Mouse (Mus musculus) heart, embryonic 15.5 days (tissue): Measurements from ENCODE around the gene Hip1r. TPM values are rescaled to one million over a fixed set of nuclear protein-coding genes. Genes with fewer than 3 reads are reported as not detected.

ENCODE experiments used
- ATAC-seq: fragments of 200-750 bp; cut with Nextera tagmentation; replicated peaks from 2 replicates; pipeline ENCODE4 v1.8.0; 2017; ENCODE audit warnings: low read depth, moderate TSS enrichment; ENCODE audit not compliant: insufficient number of reproducible peaks, insufficient read depth, low FRiP score
- H3K27ac ChIP-seq: fragments of 300-500 bp; sonication (generic); 2 replicates; pipeline ENCODE4 v1.5.1; 2015; ENCODE audit warnings: mild to moderate bottlenecking, inconsistent platforms
- H3K27me3 ChIP-seq: fragments of 300-500 bp; sonication (generic); 2 replicates; pipeline ENCODE4 v1.6.1; 2015; ENCODE audit warnings: inconsistent platforms
- H3K36me3 ChIP-seq: fragments of 300-500 bp; sonication (generic); 2 replicates; pipeline ENCODE4 v1.6.1; 2015; ENCODE audit warnings: mild to moderate bottlenecking, inconsistent platforms
- H3K4me1 ChIP-seq: fragments of 300-500 bp; sonication (generic); replicated peaks from 2 replicates; pipeline ENCODE4 v1.6.1; 2015; ENCODE audit warnings: inconsistent platforms
- H3K4me2 ChIP-seq: fragments of 300-500 bp; sonication (generic); 2 replicates; pipeline ENCODE4 v1.6.1; 2015; ENCODE audit warnings: inconsistent platforms, mild to moderate bottlenecking, moderate library complexity
- H3K4me3 ChIP-seq: fragments of 300-500 bp; sonication (generic); 2 replicates; pipeline ENCODE4 v1.5.1; 2015; ENCODE audit warnings: mild to moderate bottlenecking, inconsistent platforms
- H3K9ac ChIP-seq: fragments of 300-500 bp; sonication (generic); 2 replicates; pipeline ENCODE4 v1.6.1; 2015; ENCODE audit warnings: mild to moderate bottlenecking, inconsistent platforms
- H3K9me3 ChIP-seq: fragments of 300-500 bp; sonication (generic); replicated peaks from 2 replicates; pipeline ENCODE4 v1.6.1; 2016; ENCODE audit warnings: inconsistent platforms
- WGBS: fragments of 180-500 bp; shearing (Covaris S2); methylation state at CpG from one replicate; pipeline ENCODE4 v1.1.7; 2015; ENCODE audit warnings: mixed read lengths; 5-methylcytosine and 5-hydroxymethylcytosine counted together
- polyA plus RNA-seq: library from polyadenylated mRNA; unstranded; fragments of >200 nt; fragmentation: Nextera tagmentation; extraction: Ambion mirVana; gene quantifications from 2 replicates; pipeline ENCODE4 v1.2.1, GENCODE M21; 2015

Hip1r gene
- polyA plus RNA-seq, 1 experiment from 2014 or later: 6.6 TPM

DNA sequence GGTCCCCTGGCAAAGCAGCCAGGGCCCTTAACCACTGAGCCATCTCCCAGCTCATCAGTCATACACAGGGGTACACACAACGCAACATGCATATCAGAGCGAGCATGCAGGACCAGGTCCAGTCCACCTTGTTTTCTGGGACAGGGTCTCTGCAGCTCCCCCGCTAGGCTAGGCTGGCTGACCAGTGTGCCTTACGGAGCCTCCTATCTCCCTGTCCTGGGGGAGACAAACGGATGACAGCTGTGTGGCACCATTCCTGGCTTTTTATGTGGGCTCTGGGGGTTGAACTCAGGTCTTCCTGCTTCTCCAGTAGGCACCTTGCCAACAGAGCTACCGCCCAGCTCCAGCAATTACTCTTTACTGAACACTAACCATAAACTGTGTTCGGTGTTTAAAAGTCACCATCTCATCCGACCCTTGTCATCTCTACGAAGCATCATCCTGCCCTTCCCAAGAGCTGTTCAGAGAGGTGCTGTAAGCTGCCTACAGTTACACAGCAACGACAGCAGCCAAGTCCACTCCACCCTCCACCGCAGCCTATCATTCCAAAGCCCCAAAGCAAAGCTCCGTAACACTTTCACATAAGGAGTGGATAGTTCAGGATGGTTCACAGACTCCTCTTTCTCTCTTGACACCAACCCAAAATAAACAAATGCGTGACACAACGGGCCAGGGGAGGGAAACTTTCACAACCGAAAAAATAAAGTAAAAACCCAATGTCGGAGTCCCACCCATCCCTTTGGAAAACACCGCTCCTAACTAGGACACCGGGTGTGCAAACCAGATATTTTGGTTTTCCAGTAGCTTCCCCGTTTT lies 56.0 kb downstream of the Hip1r start:
- H3K27ac ChIP-seq: peak overlapping the region; percentile 97
- peaks cover 65% of the 10 kb centered on the region for H3K4me1 ChIP-seq
- peak overlapping the region; percentile 74 for H3K4me2 ChIP-seq
- no peaks in the 10 kb centered on the region for H3K9me3 ChIP-seq
- no peak for ATAC-seq
- H3K9ac ChIP-seq: peak overlapping the region; percentile 98; the same call in 1 of the 2 replicates
- WGBS: 53% methylated on average over 19 of the region's 19 CpGs
- no peaks in the 10 kb centered on the region for H3K27me3 ChIP-seq
- no peaks in the 10 kb centered on the region for H3K36me3 ChIP-seq
- H3K4me3 ChIP-seq: peak overlapping the region; percentile 80

DNA sequence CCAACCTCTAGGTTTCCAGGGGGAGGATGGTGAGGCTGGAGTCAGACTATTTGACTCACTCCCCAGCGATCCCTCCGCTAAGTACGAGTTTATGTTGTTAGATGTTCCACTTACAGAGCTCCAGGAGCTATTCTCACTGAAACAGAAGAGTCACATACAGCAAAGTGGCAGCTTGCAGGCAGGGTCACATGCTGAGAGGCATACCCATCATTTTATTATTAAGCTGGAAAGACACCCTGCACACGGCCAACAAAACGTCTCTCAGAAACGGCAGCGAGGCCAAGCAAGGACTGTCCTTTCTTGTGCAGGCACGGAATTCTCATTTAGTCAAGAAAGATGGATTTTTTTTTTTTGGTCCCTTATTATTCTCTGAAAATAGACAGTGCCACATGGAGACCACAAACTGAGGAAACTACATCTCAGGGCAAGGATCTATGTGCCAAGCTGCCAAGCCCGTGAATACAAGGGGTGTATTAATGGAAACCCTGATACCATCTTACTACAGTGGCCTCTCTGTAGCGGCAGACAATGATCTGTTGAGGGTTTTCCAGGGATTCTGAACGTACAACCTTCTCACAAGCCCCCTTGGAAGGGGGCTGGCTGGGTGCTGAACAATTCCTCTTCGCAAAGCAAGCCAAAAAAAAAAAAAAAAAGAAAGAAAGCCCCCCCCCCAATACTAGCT lies 57.1 kb downstream of the Hip1r start:
- Histone ChIP-seq H3K4me3 (peak overlapping the region; percentile 80), H3K27ac (peak overlapping the region; percentile 97), H3K36me3 (no peaks in the 10 kb centered on the region), H3K9me3 (no peaks in the 10 kb centered on the region), H3K4me2 (peak overlapping the region; percentile 74), H3K27me3 (no peaks in the 10 kb centered on the region), H3K4me1 (peaks cover 54% of the 10 kb centered on the region), H3K9ac (peak overlapping the region; percentile 98)
- 19% methylated on average over 12 of the region's 12 CpGs for WGBS
- no peak for ATAC-seq

DNA sequence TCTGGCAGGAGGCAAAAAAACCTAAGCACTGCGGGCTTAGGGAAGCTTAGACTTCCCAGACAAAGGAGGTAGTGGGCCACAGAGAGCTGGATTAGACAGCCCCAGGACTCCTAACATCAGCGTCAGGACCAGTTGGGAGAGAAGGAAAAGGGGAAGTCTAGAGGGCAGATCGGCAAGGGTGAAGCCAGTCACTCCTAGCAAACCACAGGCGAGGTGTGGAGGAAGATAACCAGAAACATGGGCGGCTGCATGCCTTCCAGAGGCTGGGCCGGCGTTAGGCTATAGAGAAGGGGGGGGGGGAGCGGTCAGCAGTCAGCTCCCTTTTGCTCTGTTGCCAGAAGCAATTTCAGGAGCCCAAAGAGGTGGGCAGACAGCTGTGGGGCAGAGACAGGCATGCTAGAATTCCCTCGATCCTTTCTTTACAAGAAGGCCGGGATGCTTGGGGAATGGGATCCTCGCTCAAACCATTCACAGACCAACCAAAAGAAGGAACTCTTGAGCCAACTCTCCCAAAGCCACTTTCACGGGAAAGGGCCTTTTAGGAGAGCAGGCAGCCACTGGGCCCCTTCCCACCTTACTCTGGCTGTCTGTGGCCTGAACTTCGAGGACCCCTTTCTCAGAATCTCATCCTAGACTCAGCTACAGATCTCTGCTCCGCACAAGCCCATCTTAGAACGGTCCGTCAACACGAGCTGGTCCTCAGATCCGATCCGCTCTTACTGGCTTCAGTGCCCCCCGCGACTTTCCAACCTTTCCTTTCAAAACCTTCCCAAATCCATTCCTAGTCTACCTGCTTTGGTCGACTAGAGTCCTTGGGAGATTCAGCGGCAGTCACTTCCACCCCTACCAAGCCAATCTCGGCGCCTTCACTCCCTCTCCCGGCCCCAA lies 57.9 kb downstream of the Hip1r start:
- peak overlapping the region; percentile 74 for H3K4me2 ChIP-seq
- H3K27me3 ChIP-seq: no peaks in the 10 kb centered on the region
- ATAC-seq: peak; percentile 42
- no peaks in the 10 kb centered on the region for H3K36me3 ChIP-seq
- peak overlapping the region; percentile 97 for H3K27ac ChIP-seq
- no peaks in the 10 kb centered on the region for H3K9me3 ChIP-seq
- H3K9ac ChIP-seq: peak overlapping the region; percentile 98
- WGBS: 1% methylated on average over 26 of the region's 26 CpGs
- peak overlapping the region; percentile 80 for H3K4me3 ChIP-seq
- H3K4me1 ChIP-seq: peaks cover 47% of the 10 kb centered on the region

DNA sequence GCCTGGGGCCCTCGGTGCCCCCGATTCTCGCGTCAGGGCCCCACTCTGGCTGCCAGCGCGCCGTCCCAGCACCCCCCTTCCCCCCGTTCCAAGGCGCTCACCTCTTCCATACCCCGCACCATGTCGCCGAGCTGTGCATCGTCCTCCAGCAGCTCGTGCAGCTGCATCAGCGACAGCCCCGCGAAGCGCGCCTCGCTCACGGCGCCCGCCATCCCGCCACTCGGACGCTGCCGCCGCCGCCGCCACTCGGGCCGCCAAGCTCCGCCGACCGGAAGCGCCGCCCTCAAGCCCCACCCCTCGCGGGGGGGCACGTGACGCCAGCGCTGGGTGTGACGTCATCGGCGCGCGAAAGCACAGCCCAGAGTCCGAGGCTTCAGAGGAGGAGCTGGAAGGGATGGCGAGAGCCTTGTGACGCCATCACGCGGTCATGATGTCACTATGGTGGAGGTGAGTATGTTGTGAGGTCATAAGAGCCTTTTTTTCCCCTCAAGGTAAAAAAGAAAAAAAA lies 58.6 kb downstream of the Hip1r start, which contains the start of gene Vps37b:
Gene Vps37b (minus strand): TSS at position 270 of the 508 bp plus-strand sequence.
- Histone ChIP-seq H3K4me2 (peak within 1 kb of the TSS; percentile 74), H3K4me3 (peak within 1 kb of the TSS; percentile 80), H3K36me3 (no peaks in the 10 kb centered on the region), H3K9ac (peak within 1 kb of the TSS; percentile 98), H3K9me3 (no peaks in the 10 kb centered on the region), H3K4me1 (peaks cover 46% of the 10 kb centered on the region), H3K27me3 (no peaks in the 10 kb centered on the region), H3K27ac (peak within 1 kb of the TSS; percentile 97)
- under 1% methylated on average over 52 of the region's 52 CpGs for WGBS
- ATAC-seq: peak; percentile 60

DNA sequence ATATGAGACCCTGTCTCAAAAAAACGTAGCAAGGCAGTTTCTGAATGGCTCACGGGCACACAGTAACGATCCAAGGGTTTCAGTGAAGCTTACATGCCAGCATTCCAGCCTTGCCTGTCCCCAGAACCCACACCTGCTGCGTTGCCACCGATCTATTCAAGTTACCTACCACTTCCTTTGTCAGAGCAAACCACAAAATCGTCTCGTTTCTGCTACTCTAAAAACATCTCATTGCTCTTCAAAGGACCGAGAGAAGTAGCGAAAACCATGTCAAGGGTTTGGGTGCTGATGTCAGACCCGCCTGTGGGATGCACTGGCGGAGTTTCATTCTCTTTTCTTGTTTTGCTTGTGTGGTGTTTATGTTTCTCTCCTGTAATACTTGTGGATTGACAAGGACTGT lies 61.0 kb downstream of the Hip1r start:
- no peak for ATAC-seq
- no peak overlapping the region for H3K27ac ChIP-seq
- H3K4me3 ChIP-seq: no peak overlapping the region
- no peaks in the 10 kb centered on the region for H3K36me3 ChIP-seq
- WGBS: 64% methylated on average over 11 of the region's 11 CpGs
- H3K9ac ChIP-seq: no peak overlapping the region
- no peaks in the 10 kb centered on the region for H3K9me3 ChIP-seq
- no peak overlapping the region for H3K4me2 ChIP-seq
- no peaks in the 10 kb centered on the region for H3K27me3 ChIP-seq
- peaks cover 27% of the 10 kb centered on the region for H3K4me1 ChIP-seq

DNA sequence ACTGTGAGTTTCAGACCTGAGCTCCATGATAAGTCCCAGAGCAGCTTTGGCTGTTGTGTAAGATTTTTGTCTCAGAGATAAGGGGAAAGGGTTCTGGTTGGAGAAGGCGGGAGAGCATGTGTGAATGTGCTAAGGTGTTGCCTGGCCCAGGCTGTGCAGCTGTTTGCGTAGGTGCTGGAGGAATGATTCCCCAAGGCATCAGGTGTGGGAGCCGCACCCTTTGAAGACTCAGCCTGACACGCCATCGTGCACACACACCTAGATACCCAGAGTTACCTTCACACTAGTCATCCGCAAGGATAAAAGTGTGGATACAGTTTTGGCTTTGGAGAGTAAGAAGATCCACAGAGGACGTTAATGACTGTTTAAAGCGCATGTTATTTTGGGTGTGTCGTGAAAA lies 62.0 kb downstream of the Hip1r start:
- no peaks in the 10 kb centered on the region for H3K27me3 ChIP-seq
- no peak overlapping the region for H3K27ac ChIP-seq
- H3K4me2 ChIP-seq: no peak overlapping the region
- no peak overlapping the region for H3K4me3 ChIP-seq
- no peak for ATAC-seq
- 75% methylated on average over 9 of the region's 9 CpGs for WGBS
- H3K36me3 ChIP-seq: no peaks in the 10 kb centered on the region
- no peaks in the 10 kb centered on the region for H3K9me3 ChIP-seq
- H3K9ac ChIP-seq: no peak overlapping the region
- H3K4me1 ChIP-seq: peaks cover 18% of the 10 kb centered on the region

DNA sequence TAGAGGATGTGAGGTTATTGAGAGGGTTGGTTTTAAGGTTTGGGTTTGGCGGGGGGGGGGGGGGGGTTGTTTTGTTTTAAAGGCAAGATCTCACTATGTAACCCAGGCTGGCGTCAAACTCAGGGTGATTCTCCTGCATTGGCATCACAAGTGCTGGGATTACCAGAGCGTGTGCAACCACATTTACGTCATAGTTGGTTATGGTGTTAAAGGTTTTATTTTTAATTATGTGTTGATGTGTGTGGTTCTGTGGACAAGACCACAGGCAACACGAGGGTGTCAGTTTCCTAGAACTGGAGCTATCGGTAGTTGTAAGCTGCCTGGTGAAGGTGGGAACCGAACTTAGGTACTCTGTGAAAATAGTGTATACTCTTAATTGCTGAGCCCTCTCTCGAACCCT lies 62.4 kb downstream of the Hip1r start:
- H3K4me1 ChIP-seq: peaks cover 15% of the 10 kb centered on the region
- WGBS: 61% methylated on average over 8 of the region's 8 CpGs
- H3K9ac ChIP-seq: no peak overlapping the region
- no peak overlapping the region for H3K4me3 ChIP-seq
- H3K27me3 ChIP-seq: no peaks in the 10 kb centered on the region
- H3K36me3 ChIP-seq: no peaks in the 10 kb centered on the region
- no peak overlapping the region for H3K27ac ChIP-seq
- no peaks in the 10 kb centered on the region for H3K9me3 ChIP-seq
- H3K4me2 ChIP-seq: no peak overlapping the region
- ATAC-seq: no peak

DNA sequence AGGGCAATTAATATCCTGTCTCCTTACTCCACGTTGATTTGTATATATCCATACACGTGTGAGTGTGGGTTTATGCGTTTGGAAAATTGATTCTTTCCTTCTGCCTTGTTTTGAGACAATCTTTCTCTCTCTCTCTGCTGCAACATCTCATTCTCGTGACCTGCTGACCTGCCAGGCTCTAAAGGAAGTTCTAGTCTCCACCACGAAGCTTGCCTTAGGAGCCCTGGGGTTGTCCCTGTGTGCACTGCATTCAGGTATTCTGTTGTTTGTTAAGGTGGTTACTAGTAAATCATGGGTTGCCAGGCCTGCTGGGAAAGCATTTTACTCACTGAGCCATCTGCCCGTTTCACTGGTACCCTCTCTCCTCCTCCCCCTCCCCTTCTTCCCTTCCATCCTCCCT lies 62.9 kb downstream of the Hip1r start:
- peaks cover 18% of the 10 kb centered on the region for H3K4me1 ChIP-seq
- H3K27me3 ChIP-seq: no peaks in the 10 kb centered on the region
- 47% methylated on average over 6 of the region's 6 CpGs for WGBS
- ATAC-seq: no peak
- H3K4me2 ChIP-seq: no peak overlapping the region
- H3K27ac ChIP-seq: no peak overlapping the region
- no peaks in the 10 kb centered on the region for H3K9me3 ChIP-seq
- H3K4me3 ChIP-seq: no peak overlapping the region
- no peaks in the 10 kb centered on the region for H3K36me3 ChIP-seq
- H3K9ac ChIP-seq: no peak overlapping the region

DNA sequence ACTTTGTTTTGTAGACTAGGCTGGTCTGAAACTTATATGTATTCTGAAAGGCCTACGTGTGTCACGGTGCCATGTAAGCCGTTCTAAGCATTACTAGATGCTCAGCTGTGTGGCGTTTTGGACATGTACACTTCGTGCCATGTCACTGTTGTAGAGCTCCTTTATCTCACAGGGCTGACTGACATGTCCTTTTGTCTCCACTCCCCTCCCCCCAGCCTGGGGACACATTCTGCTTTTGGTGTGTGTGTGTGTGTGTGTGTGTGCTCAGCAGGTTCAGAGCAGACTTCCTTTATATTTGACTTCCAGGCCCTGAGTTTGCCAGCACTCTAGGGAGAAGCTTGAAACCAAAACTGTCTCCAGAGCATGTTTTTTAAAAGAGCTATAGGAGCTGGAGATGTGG lies 63.4 kb downstream of the Hip1r start:
- WGBS: 42% methylated on average over 5 of the region's 5 CpGs
- H3K36me3 ChIP-seq: no peaks in the 10 kb centered on the region
- no peaks in the 10 kb centered on the region for H3K27me3 ChIP-seq
- H3K9ac ChIP-seq: no peak overlapping the region
- ATAC-seq: no peak
- no peak overlapping the region for H3K4me2 ChIP-seq
- H3K4me1 ChIP-seq: peaks cover 21% of the 10 kb centered on the region
- peak overlapping the region; percentile 45; the same call in 1 of the 2 replicates for H3K27ac ChIP-seq
- H3K9me3 ChIP-seq: no peaks in the 10 kb centered on the region
- no peak overlapping the region for H3K4me3 ChIP-seq

DNA sequence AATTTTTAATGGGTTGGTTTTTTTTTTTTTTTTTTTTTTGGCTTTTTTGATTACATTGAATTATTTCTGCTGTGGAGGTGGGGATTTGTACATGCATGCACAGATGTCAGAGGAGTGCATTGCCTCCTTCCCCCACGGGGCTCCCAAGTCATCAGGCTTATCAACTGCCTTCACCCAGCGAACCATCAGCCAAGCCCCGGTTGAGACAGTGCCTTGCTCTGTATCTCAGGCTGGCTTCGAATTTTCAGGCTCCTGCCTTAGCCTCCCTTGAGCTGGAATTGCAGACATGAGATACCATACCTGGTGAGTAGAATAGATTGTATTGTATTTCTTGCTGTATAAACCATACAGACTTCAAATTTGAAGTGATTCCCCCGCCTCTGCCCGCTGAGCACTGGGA lies 66.2 kb downstream of the Hip1r start:
- H3K4me2 ChIP-seq: no peak overlapping the region

DNA sequence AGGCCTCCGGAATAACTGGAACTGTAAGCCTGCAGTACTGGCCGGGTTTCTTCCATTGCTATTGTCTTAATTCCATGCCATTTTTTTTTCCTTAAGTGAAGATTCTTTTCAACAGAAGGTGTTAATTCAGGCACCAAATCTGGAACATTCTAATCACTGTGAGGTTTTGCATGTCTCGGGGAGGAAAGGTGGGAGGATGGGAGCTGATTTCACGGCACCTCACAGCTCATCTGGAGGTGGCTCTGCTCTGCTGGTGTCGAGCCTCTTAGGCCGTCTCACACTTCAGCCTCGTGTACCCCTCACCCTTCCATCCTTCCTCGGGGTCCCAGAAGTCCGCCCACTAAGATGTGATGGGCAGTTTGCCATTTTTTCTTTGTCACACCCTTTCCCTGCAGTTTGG lies 67.7 kb downstream of the Hip1r start:
- ATAC-seq: no peak
- H3K4me2 ChIP-seq: no peak overlapping the region
- no peaks in the 10 kb centered on the region for H3K27me3 ChIP-seq
- WGBS: 45% methylated on average over 9 of the region's 9 CpGs
- peaks cover 42% of the 10 kb centered on the region for H3K4me1 ChIP-seq
- H3K36me3 ChIP-seq: no peaks in the 10 kb centered on the region
- H3K9ac ChIP-seq: no peak overlapping the region
- no peaks in the 10 kb centered on the region for H3K9me3 ChIP-seq
- H3K27ac ChIP-seq: peak overlapping the region; percentile 43
- no peak overlapping the region for H3K4me3 ChIP-seq

More for the DNA sequence above, 66.2 kb downstream of the Hip1r start:
- no peak overlapping the region for H3K9ac ChIP-seq
- no peak for ATAC-seq
- H3K4me3 ChIP-seq: no peak overlapping the region
- no peaks in the 10 kb centered on the region for H3K9me3 ChIP-seq
- H3K36me3 ChIP-seq: no peaks in the 10 kb centered on the region
- peaks cover 34% of the 10 kb centered on the region for H3K4me1 ChIP-seq
- no peak overlapping the region for H3K27ac ChIP-seq
- WGBS: 49% methylated on average over 6 of the region's 6 CpGs
- H3K27me3 ChIP-seq: no peaks in the 10 kb centered on the region
